Mouse (Mus musculus): ENCODE measurements around the gene Dtx4. TPM values are rescaled to one million over a fixed set of nuclear protein-coding genes. Genes with fewer than 3 reads are reported as not detected.

The Dtx4 gene
- polyA plus RNA-seq, 1 experiment from 2014 or later = 44.1 TPM

- ATAC-seq (ENCODE audit: low FRiP score) = no peak
- no peaks in the 10 kb centered on the region for H3K4me1 ChIP-seq (replicated peaks; ENCODE audit: control insufficient read depth, insufficient read depth, low read length)
- H3K4me3 ChIP-seq (replicated peaks; ENCODE audit: low read length) = no peak overlapping the region
- no peak for DNase-seq (ENCODE audit: low spot score)
- H3K27ac ChIP-seq = no peak overlapping the region
- no peak overlapping the region for H3K9ac ChIP-seq
- no peaks in the 10 kb centered on the region for H3K9me3 ChIP-seq (ENCODE audit: control insufficient read depth, low read length)
- H3K4me2 ChIP-seq (replicated peaks) = no peak overlapping the region
- no peaks in the 10 kb centered on the region for H3K36me3 ChIP-seq (replicated peaks; ENCODE audit: control insufficient read depth, insufficient read depth)
- WGBS = 90% methylated on average over 3 of the region's 3 CpGs
- no peaks in the 10 kb centered on the region for H3K27me3 ChIP-seq (ENCODE audit: control insufficient read depth, insufficient read depth, low read length)
Observed at GRCm38 (mm10) chr19:12418312-12418711, 82.9 kb downstream of the Dtx4 start.

GRCm38 (mm10) chr19:12417361-12417760 lies 83.9 kb downstream of the Dtx4 start, which contains the start of gene Olfr1441:
Gene Olfr1441, plus strand, starts transcription at chr19:12417433.
- Histone ChIP-seq H3K27me3 (ENCODE audit: control insufficient read depth, insufficient read depth, low read length) (no peaks in the 10 kb centered on the region), H3K36me3 (replicated peaks; ENCODE audit: control insufficient read depth, insufficient read depth) (no peaks in the 10 kb centered on the region), H3K9ac (no peak within 1 kb of the TSS), H3K4me3 (replicated peaks; ENCODE audit: low read length) (no peak within 1 kb of the TSS), H3K4me1 (replicated peaks; ENCODE audit: control insufficient read depth, insufficient read depth, low read length) (no peaks in the 10 kb centered on the region), H3K4me2 (replicated peaks) (no peak within 1 kb of the TSS), H3K27ac (no peak within 1 kb of the TSS), H3K9me3 (ENCODE audit: control insufficient read depth, low read length) (no peaks in the 10 kb centered on the region)
- DNase-seq (ENCODE audit: low spot score) (no peak), ATAC-seq (ENCODE audit: low FRiP score) (no peak)

Other genes starting within 250 kb of the Dtx4 start
- not detected in 2 replicates for gene Olfr235, start 240.4 kb downstream of the Dtx4 start, polyA plus RNA-seq (2014; fragmentation: Nextera tagmentation; extraction: Ambion mirVana)
- gene Olfr1434, start 221.6 kb downstream of the Dtx4 start, polyA plus RNA-seq (2014; fragmentation: Nextera tagmentation; extraction: Ambion mirVana) = not detected in 2 replicates
- not detected in 2 replicates for gene Olfr1436, start 202.3 kb downstream of the Dtx4 start, polyA plus RNA-seq (2014; fragmentation: Nextera tagmentation; extraction: Ambion mirVana)
- not detected in 2 replicates for gene Olfr1437, start 176.4 kb downstream of the Dtx4 start, polyA plus RNA-seq (2014; fragmentation: Nextera tagmentation; extraction: Ambion mirVana)
- gene Olfr1438-ps1, start 165.5 kb downstream of the Dtx4 start, polyA plus RNA-seq (2014; fragmentation: Nextera tagmentation; extraction: Ambion mirVana) = not detected in 2 replicates
- gene Olfr1440, start 114.2 kb downstream of the Dtx4 start, polyA plus RNA-seq (2014; fragmentation: Nextera tagmentation; extraction: Ambion mirVana) = not detected in 2 replicates
- gene Olfr1441, start 84.0 kb downstream of the Dtx4 start, polyA plus RNA-seq (2014; fragmentation: Nextera tagmentation; extraction: Ambion mirVana) = not detected in 2 replicates
- not detected in 2 replicates for gene Pfpl, start 73.5 kb downstream of the Dtx4 start, polyA plus RNA-seq (2014; fragmentation: Nextera tagmentation; extraction: Ambion mirVana)
- gene Mpeg1, start 40.7 kb downstream of the Dtx4 start, polyA plus RNA-seq (2014; fragmentation: Nextera tagmentation; extraction: Ambion mirVana) = 0.91 and 1.3 TPM in 2 replicates
- gene Fam111a, start 44.3 kb upstream of the Dtx4 start, polyA plus RNA-seq (2014; fragmentation: Nextera tagmentation; extraction: Ambion mirVana) = 7.1 and 7.5 TPM in 2 replicates
- gene Gm4952, start 98.5 kb upstream of the Dtx4 start, polyA plus RNA-seq (2014; fragmentation: Nextera tagmentation; extraction: Ambion mirVana) = not detected in 2 replicates
- not detected in 2 replicates for gene Glyat, start 131.9 kb upstream of the Dtx4 start, polyA plus RNA-seq (2014; fragmentation: Nextera tagmentation; extraction: Ambion mirVana)
- not detected in 2 replicates for gene Olfr1442, start 169.0 kb upstream of the Dtx4 start, polyA plus RNA-seq (2014; fragmentation: Nextera tagmentation; extraction: Ambion mirVana)
- gene Olfr1443, start 176.7 kb upstream of the Dtx4 start, polyA plus RNA-seq (2014; fragmentation: Nextera tagmentation; extraction: Ambion mirVana) = not detected in 2 replicates
- not detected in 2 replicates for gene Keg1, start 194.3 kb upstream of the Dtx4 start, polyA plus RNA-seq (2014; fragmentation: Nextera tagmentation; extraction: Ambion mirVana)